Mouse (Mus musculus) kidney, embryonic 16.5 days (tissue): ENCODE results near the gene Ufl1. TPM values are rescaled to one million over a fixed set of nuclear protein-coding genes. Genes with fewer than 3 reads are reported as not detected.
"Not testable (repeated sequence)": the region's sequence is repeated elsewhere in the genome, so short reads cannot be mapped to it uniquely, and the experiment has no call there.

Source experiments
- ATAC-seq: fragments of 200-750 bp; cut with Nextera tagmentation; 2 replicates; pipeline ENCODE4 v1.8.0; 2017; ENCODE audit warnings: moderate TSS enrichment; ENCODE audit not compliant: low FRiP score, low TSS enrichment
- H3K27ac ChIP-seq: fragments of 300-500 bp; sonication (generic); 2 replicates; pipeline ENCODE4 v1.5.1; 2014; ENCODE audit warnings: low read length
- H3K27me3 ChIP-seq: fragments of 300-500 bp; sonication (generic); 2 replicates; pipeline ENCODE4 v1.6.1; 2014; ENCODE audit warnings: low read length, control low read depth, mixed read lengths; ENCODE audit not compliant: insufficient read depth
- H3K36me3 ChIP-seq: fragments of 300-500 bp; sonication (generic); 2 replicates; pipeline ENCODE4 v1.6.1; 2014; ENCODE audit warnings: low read length, control low read depth, mixed read lengths; ENCODE audit not compliant: insufficient read depth
- H3K4me1 ChIP-seq: fragments of 300-500 bp; sonication (generic); 2 replicates; pipeline ENCODE4 v1.6.1; 2014; ENCODE audit warnings: low read length, control low read depth, mixed read lengths; ENCODE audit not compliant: insufficient read depth
- H3K4me2 ChIP-seq: fragments of 300-500 bp; sonication (generic); replicated peaks from 2 replicates; pipeline ENCODE4 v1.6.1; 2014; ENCODE audit warnings: low read depth, low read length
- H3K4me3 ChIP-seq: fragments of 300-500 bp; sonication (generic); 2 replicates; pipeline ENCODE4 v1.5.1; 2014; ENCODE audit warnings: mild to moderate bottlenecking, low read length
- H3K9ac ChIP-seq: fragments of 300-500 bp; sonication (generic); replicated peaks from 2 replicates; pipeline ENCODE4 v1.6.1; 2014; ENCODE audit warnings: low read length
- H3K9me3 ChIP-seq: fragments of 300-500 bp; sonication (generic); 2 replicates; pipeline ENCODE4 v1.6.1; 2016; ENCODE audit warnings: low read length, control low read depth
- WGBS: fragments of 180-500 bp; shearing (Covaris S2); extraction: QIAGEN DNeasy Blood & Tissue Kit; methylation state at CpG from one replicate; pipeline ENCODE4 v1.1.7; 2014; 5-methylcytosine and 5-hydroxymethylcytosine counted together
- polyA plus RNA-seq: library from polyadenylated mRNA; unstranded; fragments of >200 nt; fragmentation: Nextera tagmentation; extraction: Ambion mirVana; gene quantifications from 2 replicates; pipeline ENCODE4 v1.2.1, GENCODE M21; 2015

Ufl1 gene
- polyA plus RNA-seq, result 42.1 and 45.2 TPM in 2 replicates

- H3K4me1 ChIP-seq, result peaks cover 4% of the 10 kb centered on the region; the same call in 1 of the 2 replicates
- WGBS, result under 1% methylated on average over 30 of the region's 30 CpGs
- peak within 1 kb of the TSS; percentile 80 for H3K4me3 ChIP-seq
- H3K9ac ChIP-seq, result peak within 1 kb of the TSS; percentile 91
- peak within 1 kb of the TSS; percentile 72 for H3K4me2 ChIP-seq
- H3K27me3 ChIP-seq, result no peaks in the 10 kb centered on the region
- H3K9me3 ChIP-seq, result no peaks in the 10 kb centered on the region
- H3K27ac ChIP-seq, result peak within 1 kb of the TSS; percentile 96
- peak; percentile 99 for ATAC-seq
- H3K36me3 ChIP-seq, result peaks cover 19% of the 10 kb centered on the region
These were observed at the start of gene Ufl1 for GRCm38 (mm10) chr4:25281671-25282038. TSS of gene Ufl1 (minus strand) at chr4:25281821.

DNA sequence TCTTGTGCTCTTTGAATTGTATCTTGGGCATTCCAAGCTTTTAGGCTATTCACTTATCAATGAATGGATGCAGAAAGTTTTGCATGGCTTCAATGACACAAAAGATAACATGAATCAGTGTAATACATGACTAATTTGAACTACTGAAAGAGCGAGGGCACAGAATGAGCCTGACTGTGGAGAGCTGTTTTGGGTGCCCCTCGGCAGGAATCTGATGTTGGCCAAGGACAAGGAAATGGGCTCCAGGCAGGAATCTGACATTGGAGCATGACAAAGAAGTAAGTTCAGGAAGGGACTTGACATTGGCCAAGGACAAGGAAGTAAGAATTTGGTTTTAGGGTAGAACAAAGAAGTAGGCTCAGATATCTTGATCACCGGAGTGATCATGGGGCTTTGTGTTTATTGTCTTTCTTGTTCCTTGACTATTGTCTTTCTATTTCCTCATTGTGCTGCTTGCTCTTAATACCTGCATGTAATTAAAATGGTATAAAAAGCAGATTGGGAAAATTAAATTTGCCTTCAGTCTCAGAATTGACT is 44.1 kb upstream of the Ufl1 start:
- no peak overlapping the region for H3K4me2 ChIP-seq
- H3K9ac ChIP-seq, result no peak overlapping the region
- WGBS, result 89% methylated on average over 3 of the region's 3 CpGs
- H3K9me3 ChIP-seq, result no peaks in the 10 kb centered on the region
- H3K4me1 ChIP-seq, result no peaks in the 10 kb centered on the region
- H3K27me3 ChIP-seq, result no peaks in the 10 kb centered on the region
- H3K36me3 ChIP-seq, result no peaks in the 10 kb centered on the region
- no peak overlapping the region for H3K27ac ChIP-seq
- H3K4me3 ChIP-seq, result no peak overlapping the region
- ATAC-seq, result no peak

- H3K9me3 ChIP-seq, result no peaks in the 10 kb centered on the region
- H3K4me3 ChIP-seq, result no peak overlapping the region
- H3K9ac ChIP-seq, result no peak overlapping the region
- no peaks in the 10 kb centered on the region for H3K4me1 ChIP-seq
- H3K27ac ChIP-seq, result no peak overlapping the region
- H3K27me3 ChIP-seq, result no peaks in the 10 kb centered on the region
- ATAC-seq, result no peak
- 76% methylated on average over 2 of the region's 2 CpGs for WGBS
- no peaks in the 10 kb centered on the region for H3K36me3 ChIP-seq
- no peak overlapping the region for H3K4me2 ChIP-seq
These were observed 41.1 kb upstream of the Ufl1 start for GRCm38 (mm10) chr4:25322631-25323178.

DNA sequence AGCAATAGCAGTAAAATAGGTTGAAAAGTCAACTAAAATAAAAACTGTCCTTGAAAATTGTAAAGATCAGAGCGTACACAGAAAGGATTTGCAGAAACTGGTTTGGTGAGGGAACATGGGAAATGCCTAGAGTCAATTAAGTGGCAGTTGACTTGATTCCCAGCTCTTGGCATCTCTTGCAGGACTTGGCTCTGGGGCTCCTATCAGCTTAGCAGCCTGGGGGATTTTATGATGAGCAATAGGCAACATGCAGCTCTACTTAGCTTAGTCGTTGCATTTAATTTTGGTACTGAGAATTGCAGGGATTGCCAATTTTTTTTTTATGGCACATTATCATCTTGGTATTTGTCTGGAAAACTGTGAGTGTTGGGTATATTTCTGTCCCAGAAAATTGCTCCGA is 32.1 kb upstream of the Ufl1 start:
- no peak for ATAC-seq
- Histone ChIP-seq H3K4me3 (no peak overlapping the region), H3K27ac (no peak overlapping the region), H3K36me3 (no peaks in the 10 kb centered on the region), H3K4me1 (no peaks in the 10 kb centered on the region), H3K9me3 (no peaks in the 10 kb centered on the region), H3K27me3 (no peaks in the 10 kb centered on the region), H3K4me2 (no peak overlapping the region), H3K9ac (no peak overlapping the region)
- 72% methylated on average over 3 of the region's 3 CpGs for WGBS

DNA sequence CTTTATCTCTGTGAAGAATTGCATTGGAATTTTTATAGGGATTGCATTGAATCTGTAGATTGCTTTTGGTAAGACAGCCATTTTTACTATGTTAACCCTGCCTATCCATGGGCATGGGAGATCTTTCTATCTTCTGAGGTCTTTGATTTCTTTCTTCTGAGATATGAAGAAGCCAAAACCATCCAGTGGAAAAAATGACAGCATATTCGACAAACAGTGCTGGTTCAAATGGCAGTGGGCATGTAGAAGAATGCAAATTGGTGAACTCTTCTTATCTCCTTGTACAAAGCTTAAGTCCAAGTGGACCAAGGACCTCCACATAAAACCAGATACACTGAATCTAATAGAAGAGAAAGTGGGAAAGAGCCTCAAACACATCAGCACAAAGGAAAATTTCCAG is 3.4 kb upstream of the Ufl1 start:
- WGBS, result 95% methylated on average over 1 of the region's 1 CpGs
- not testable (repeated sequence) for H3K36me3 ChIP-seq, H3K4me2 ChIP-seq, H3K4me1 ChIP-seq, H3K9me3 ChIP-seq, H3K27ac ChIP-seq, ATAC-seq, H3K4me3 ChIP-seq, H3K27me3 ChIP-seq, H3K9ac ChIP-seq

GRCm38 (mm10) chr4:25280938-25281670 is 517 bp downstream of the Ufl1 start:
- ATAC-seq, result peak; percentile 96
- peak overlapping the region; percentile 80 for H3K4me3 ChIP-seq
- under 1% methylated on average over 32 of the region's 32 CpGs for WGBS
- peaks cover 19% of the 10 kb centered on the region for H3K36me3 ChIP-seq
- peak overlapping the region; percentile 96 for H3K27ac ChIP-seq
- peak overlapping the region; percentile 72 for H3K4me2 ChIP-seq
- H3K27me3 ChIP-seq, result no peaks in the 10 kb centered on the region
- no peaks in the 10 kb centered on the region for H3K9me3 ChIP-seq
- H3K4me1 ChIP-seq, result peaks cover 4% of the 10 kb centered on the region; the same call in 1 of the 2 replicates
- H3K9ac ChIP-seq, result peak overlapping the region; percentile 91

GRCm38 (mm10) chr4:25272861-25273627 is 8.6 kb downstream of the Ufl1 start:
- Histone ChIP-seq H3K4me1 (no peaks in the 10 kb centered on the region), H3K9ac (no peak overlapping the region), H3K4me3 (no peak overlapping the region), H3K4me2 (no peak overlapping the region), H3K9me3 (no peaks in the 10 kb centered on the region), H3K27me3 (no peaks in the 10 kb centered on the region), H3K36me3 (peaks cover 49% of the 10 kb centered on the region), H3K27ac (no peak overlapping the region)
- no peak for ATAC-seq
- WGBS, result 79% methylated on average over 7 of the region's 7 CpGs

GRCm38 (mm10) chr4:25271926-25272325 is 9.7 kb downstream of the Ufl1 start:
- no peaks in the 10 kb centered on the region for H3K9me3 ChIP-seq
- H3K27ac ChIP-seq, result no peak overlapping the region
- H3K4me3 ChIP-seq, result no peak overlapping the region
- peaks cover 51% of the 10 kb centered on the region for H3K36me3 ChIP-seq
- H3K27me3 ChIP-seq, result no peaks in the 10 kb centered on the region
- no peaks in the 10 kb centered on the region for H3K4me1 ChIP-seq
- no peak for ATAC-seq
- no peak overlapping the region for H3K4me2 ChIP-seq
- WGBS, result 93% methylated on average over 1 of the region's 1 CpGs
- H3K9ac ChIP-seq, result no peak overlapping the region

GRCm38 (mm10) chr4:25267144-25267543 is 14.5 kb downstream of the Ufl1 start:
- H3K9ac ChIP-seq, result no peak overlapping the region
- no peaks in the 10 kb centered on the region for H3K4me1 ChIP-seq
- WGBS, result 89% methylated on average over 3 of the region's 3 CpGs
- no peak for ATAC-seq
- H3K27ac ChIP-seq, result no peak overlapping the region
- no peaks in the 10 kb centered on the region for H3K27me3 ChIP-seq
- H3K36me3 ChIP-seq, result peaks cover 54% of the 10 kb centered on the region
- no peak overlapping the region for H3K4me3 ChIP-seq
- peaks cover 2% of the 10 kb centered on the region; the same call in 1 of the 2 replicates for H3K9me3 ChIP-seq
- H3K4me2 ChIP-seq, result no peak overlapping the region
